Mouse (Mus musculus) embryonic fibroblast, embryonic 13.5 days (primary cell): ENCODE measurements around the gene Fam151b. TPM values are rescaled to one million over a fixed set of nuclear protein-coding genes. Genes with fewer than 3 reads are reported as not detected.

Experiments used
- H3K27ac ChIP-seq: 2 replicates; pipeline ENCODE4 v1.5.1; 2012; ENCODE audit warnings: low read length, control low read depth, inconsistent platforms; ENCODE audit not compliant: insufficient read depth
- H3K4me1 ChIP-seq: 2 replicates; pipeline ENCODE4 v1.6.1; 2011; ENCODE audit warnings: low read length; ENCODE audit not compliant: control insufficient read depth, insufficient read depth
- H3K4me3 ChIP-seq: 2 replicates; pipeline ENCODE4 v1.5.1; 2011; ENCODE audit warnings: mild to moderate bottlenecking, control low read depth, low read length; ENCODE audit not compliant: insufficient read depth
- CTCF ChIP-seq: IDR thresholded peaks from 2 replicates; pipeline ENCODE4 v1.5.1; 2011; ENCODE audit warnings: mild to moderate bottlenecking, control low read depth, low read length, moderate library complexity, borderline replicate concordance; ENCODE audit not compliant: insufficient read depth
- POLR2A ChIP-seq: IDR thresholded peaks from 2 replicates; pipeline ENCODE4 v1.6.1; 2011; ENCODE audit warnings: low read depth, mild to moderate bottlenecking, control low read depth, low read length, moderate library complexity
- polyA plus RNA-seq: library from polyadenylated mRNA; stranded (reverse); fragments of >200 nt; gene quantifications from 2 replicates; pipeline ENCODE4 v1.2.4, GENCODE M21; 2011; ENCODE audit warnings: low read depth; ENCODE audit not compliant: missing spikeins, insufficient read length

Gene Fam151b
- 2.3 and 2.8 TPM in 2 replicates for polyA plus RNA-seq

GRCm38 (mm10) chr13:92483852-92484463 lies at the start of gene Fam151b:
TSS of gene Fam151b (minus strand) at chr13:92484015.
- Histone ChIP-seq H3K27ac (no peak within 1 kb of the TSS), H3K4me1 (no peaks in the 10 kb centered on the region), H3K4me3 (peak within 1 kb of the TSS; percentile 40)
- TF ChIP-seq CTCF, result no peak
- peak; percentile 83 for TF ChIP-seq POLR2A

GRCm38 (mm10) chr13:92532216-92532615 lies 48.4 kb upstream of the Fam151b start:
- TF ChIP-seq POLR2A, result no peak
- no peak for TF ChIP-seq CTCF
- no peak overlapping the region for H3K4me3 ChIP-seq
- peaks cover 2% of the 10 kb centered on the region for H3K4me1 ChIP-seq
- no peak overlapping the region for H3K27ac ChIP-seq

DNA sequence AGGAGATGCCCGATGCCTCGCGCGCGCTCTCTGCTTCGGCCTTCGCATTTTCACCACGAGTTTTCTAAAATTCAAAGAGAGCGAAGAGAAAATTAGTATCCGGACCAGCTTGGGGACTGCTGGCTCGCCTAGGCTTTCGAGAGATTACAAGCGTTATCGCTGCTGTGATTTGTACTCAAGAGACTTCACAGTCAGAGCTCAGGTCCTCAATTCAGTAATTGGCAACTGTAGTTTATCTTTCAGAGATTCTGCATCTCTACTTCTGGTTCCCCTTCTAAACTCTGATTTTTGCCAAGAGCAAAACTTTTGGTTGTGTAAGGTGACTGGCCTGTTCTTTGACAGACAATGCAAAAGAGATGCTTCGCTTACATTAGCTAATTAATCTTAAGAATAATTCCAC lies 47.4 kb upstream of the Fam151b start:
- TF ChIP-seq CTCF (no peak), POLR2A (no peak)
- H3K4me1 ChIP-seq, result peaks cover 2% of the 10 kb centered on the region
- H3K4me3 ChIP-seq, result peak overlapping the region; percentile 68
- H3K27ac ChIP-seq, result peak overlapping the region; percentile 66

DNA sequence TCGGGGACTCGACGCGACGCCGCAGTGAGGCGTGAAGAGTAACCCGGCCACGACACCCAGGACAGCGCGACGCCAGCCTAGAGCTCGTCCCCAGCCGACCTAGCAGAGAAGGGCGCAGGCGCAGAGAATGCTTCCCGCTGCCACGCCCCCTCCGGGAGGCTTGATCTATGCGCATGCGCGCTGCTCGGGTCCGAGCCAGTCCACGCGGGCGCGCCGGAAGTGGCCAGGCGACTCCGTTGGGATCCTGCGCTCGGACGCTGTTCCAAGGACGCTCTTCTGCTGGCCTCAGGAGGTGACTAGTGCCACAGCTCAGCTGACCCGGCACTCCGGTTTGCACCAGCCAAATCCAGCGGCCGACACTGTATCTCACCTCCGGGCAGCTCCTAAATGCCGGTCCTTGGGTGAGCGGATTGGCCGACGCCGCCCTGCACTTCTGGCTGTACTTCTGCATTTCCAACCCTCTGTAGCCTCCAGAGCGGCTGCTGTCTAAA lies 47.0 kb upstream of the Fam151b start, which contains the start of gene Zfyve16:
Gene Zfyve16, minus strand, starts transcription at position 148 of the 491 bp plus-strand sequence.
- Histone ChIP-seq H3K4me1 (peaks cover 2% of the 10 kb centered on the region), H3K4me3 (peak within 1 kb of the TSS; percentile 68), H3K27ac (peak within 1 kb of the TSS; percentile 90)
- TF ChIP-seq POLR2A (peak; percentile 92), CTCF (no peak)

DNA sequence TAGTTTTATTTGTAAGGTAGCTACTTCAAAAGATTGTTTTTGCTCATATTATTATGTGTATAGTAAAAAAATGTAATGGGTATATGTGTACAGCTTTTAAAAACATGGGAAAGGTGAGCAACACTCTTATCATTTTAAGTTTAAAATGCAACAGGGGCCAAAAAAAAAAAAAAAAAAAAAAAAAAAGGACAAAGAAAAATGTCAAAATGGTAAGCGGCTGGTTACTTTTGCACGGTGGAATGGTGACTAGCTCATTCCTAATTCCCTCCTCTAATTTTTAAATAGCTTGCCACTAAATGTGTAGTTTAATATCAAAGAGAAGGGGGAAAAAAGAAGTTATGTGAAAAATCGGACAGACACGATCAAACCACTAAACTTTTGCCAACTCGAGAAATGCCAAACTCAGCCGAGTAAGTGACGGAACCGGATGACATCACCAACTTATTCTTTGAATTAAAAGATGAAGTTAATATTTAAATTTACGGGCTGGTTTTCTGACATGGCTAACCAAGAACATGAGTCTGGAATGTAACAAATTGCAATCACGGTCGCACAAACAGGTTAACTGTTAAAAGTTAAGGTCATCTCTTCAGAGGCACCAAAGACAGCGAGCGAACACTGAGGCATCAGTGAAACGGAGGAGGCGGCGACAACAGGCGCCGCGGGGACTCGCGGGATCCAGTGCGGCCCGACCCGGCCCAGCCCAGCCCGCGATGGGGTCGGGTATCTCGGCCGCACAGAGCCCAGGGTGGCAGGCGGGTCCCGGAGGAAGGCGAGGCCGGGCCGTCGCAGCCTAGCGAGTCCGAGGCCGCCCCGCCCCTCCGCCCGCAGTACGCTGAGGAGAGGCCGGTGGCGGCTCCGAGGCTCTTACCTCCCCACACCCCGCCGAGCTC lies 46.3 kb upstream of the Fam151b start:
- H3K27ac ChIP-seq, result peak overlapping the region; percentile 90

DNA sequence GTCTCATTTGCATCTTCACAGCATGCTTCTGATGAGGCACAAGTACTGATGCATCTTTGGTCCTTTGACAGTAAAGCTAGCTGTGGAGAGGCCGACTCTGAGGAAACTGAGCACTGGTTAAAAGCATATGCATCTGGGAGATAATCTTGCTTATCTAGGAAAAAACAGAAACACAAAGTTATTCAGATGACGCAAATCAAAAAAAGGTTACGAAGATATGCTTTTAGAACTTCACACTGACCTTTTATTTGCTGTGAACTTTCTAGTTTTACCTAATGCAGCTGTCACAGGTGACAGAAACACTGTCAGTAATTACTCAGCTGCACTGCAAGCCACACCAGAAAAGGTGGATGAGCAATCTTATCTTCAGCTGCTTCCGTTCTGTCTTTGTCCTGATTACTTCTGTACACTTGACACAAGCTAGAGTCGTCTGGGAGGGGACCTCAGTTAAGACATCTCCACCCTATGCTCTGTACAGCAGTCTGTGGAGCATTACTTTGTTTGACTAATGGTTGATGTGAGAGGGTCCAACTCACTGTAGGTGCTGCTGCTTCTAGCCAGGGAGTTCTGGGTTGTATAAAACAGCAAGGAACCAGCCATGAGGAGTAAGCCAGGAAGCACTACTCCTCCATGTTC lies 39.5 kb upstream of the Fam151b start:
- no peaks in the 10 kb centered on the region for H3K4me1 ChIP-seq
- H3K27ac ChIP-seq, result no peak overlapping the region
- TF ChIP-seq CTCF, result no peak
- TF ChIP-seq POLR2A, result no peak
- H3K4me3 ChIP-seq, result no peak overlapping the region

More for the DNA sequence above, 46.3 kb upstream of the Fam151b start:
- TF ChIP-seq CTCF (no peak), POLR2A (no peak)
- Histone ChIP-seq H3K4me1 (peaks cover 2% of the 10 kb centered on the region), H3K4me3 (peak overlapping the region; percentile 68)

GRCm38 (mm10) chr13:92504871-92505270 lies 21.1 kb upstream of the Fam151b start:
- no peak overlapping the region for H3K4me3 ChIP-seq
- TF ChIP-seq CTCF, result no peak
- no peak for TF ChIP-seq POLR2A

DNA sequence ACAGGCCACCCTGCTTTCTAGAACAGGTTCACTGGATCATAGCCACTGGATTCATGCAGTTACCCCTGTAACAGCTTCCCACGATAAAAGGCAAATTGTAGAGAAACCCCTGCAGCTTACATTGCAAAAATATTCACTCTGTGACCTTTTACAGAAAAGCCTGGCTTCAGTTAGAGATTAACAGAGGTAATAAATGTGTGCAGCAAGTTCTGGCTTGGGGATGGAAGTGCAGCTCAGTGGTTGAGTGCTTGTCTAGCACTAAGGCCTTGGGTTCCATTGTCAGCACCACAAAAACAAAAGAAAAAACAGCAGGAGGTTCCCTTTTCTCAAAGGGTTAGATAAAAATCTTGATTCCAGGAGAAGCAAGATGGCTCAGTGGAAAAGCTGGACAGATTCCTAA lies 8.1 kb upstream of the Fam151b start:
- Histone ChIP-seq H3K4me3 (no peak overlapping the region), H3K27ac (no peak overlapping the region), H3K4me1 (no peaks in the 10 kb centered on the region)
- TF ChIP-seq CTCF (no peak), POLR2A (no peak)

More at GRCm38 (mm10) chr13:92504871-92505270, 21.1 kb upstream of the Fam151b start:
- Histone ChIP-seq H3K27ac (no peak overlapping the region), H3K4me1 (no peaks in the 10 kb centered on the region)

DNA sequence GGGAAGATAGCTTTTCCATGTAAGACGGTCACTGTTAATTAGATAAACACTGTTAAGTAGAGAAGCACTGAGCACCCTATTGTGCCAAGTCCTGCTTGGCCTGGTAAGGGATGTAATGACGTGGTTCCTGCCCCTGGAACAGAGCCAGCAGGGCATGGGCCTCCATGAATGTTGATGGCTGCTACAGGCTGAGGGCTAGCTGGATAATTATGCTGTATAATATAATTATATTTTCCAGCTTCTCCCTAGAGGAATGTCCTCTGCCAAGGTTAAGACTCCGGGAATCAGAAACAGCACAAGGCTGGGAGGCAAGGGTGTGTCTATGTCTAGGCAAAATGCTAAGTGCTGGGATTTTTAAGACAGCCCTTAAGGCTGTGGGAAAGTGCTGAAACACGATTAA lies 7.0 kb upstream of the Fam151b start:
- H3K4me1 ChIP-seq, result no peaks in the 10 kb centered on the region
- H3K4me3 ChIP-seq, result no peak overlapping the region
- H3K27ac ChIP-seq, result no peak overlapping the region
- TF ChIP-seq CTCF (no peak), POLR2A (no peak)

DNA sequence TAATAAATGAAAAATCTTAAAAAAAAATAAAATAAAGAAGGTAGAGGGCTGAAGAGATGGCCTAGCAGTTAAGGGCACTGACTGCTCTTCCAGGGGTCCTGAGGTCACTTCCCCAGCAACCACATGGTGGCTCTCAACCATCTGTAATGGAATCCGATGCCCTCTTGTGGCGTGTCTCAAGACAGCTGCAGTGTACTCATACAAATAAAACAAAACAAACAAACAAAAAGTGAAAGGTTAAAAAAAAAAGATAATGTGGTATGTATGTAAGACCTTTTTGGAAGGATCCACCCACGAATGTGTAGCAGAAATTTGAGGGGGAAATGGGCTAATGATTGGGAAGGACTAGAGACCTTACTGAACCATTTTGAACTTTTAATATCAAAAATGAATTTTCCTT lies 467 bp downstream of the Fam151b start:
- TF ChIP-seq CTCF, result peak; percentile 43; the same call in 1 of the 2 replicates
- TF ChIP-seq POLR2A, result no peak
- no peak overlapping the region for H3K27ac ChIP-seq
- peak overlapping the region; percentile 40 for H3K4me3 ChIP-seq
- H3K4me1 ChIP-seq, result no peaks in the 10 kb centered on the region
